Mouse (Mus musculus) lung, embryonic 14.5 days (tissue): ENCODE results near the gene Slc6a8. TPM values are rescaled to one million over a fixed set of nuclear protein-coding genes. Genes with fewer than 3 reads are reported as not detected.

ENCODE experiments used
- ATAC-seq: fragments of 200-750 bp; cut with Nextera tagmentation; 2 replicates; pipeline ENCODE4 v1.8.0; 2017; ENCODE audit warnings: mild to moderate bottlenecking, moderate TSS enrichment, moderate library complexity; ENCODE audit not compliant: insufficient read depth
- DNase-seq: peaks from one replicate; pipeline ENCODE4 v3.0.0-alpha.2; 2015
- H3K27ac ChIP-seq: fragments of 300-500 bp; sonication (generic); 2 replicates; pipeline ENCODE4 v1.5.1; 2014; ENCODE audit warnings: low read depth, mild to moderate bottlenecking, moderate library complexity
- H3K27me3 ChIP-seq: fragments of 300-500 bp; sonication (generic); 2 replicates; pipeline ENCODE4 v1.6.1; 2014; ENCODE audit warnings: low read length, control low read depth; ENCODE audit not compliant: insufficient read depth
- H3K36me3 ChIP-seq: fragments of 300-500 bp; sonication (generic); 2 replicates; pipeline ENCODE4 v1.6.1; 2014; ENCODE audit warnings: control low read depth; ENCODE audit not compliant: insufficient read depth
- H3K4me1 ChIP-seq: fragments of 300-500 bp; sonication (generic); 2 replicates; pipeline ENCODE4 v1.6.1; 2014; ENCODE audit warnings: antibody characterized with exemption, control low read depth; ENCODE audit not compliant: insufficient read depth
- H3K4me2 ChIP-seq: fragments of 300-500 bp; sonication (generic); 2 replicates; pipeline ENCODE4 v1.6.1; 2014; ENCODE audit warnings: mild to moderate bottlenecking
- H3K4me3 ChIP-seq: fragments of 300-500 bp; sonication (generic); 2 replicates; pipeline ENCODE4 v1.5.1; 2014; ENCODE audit warnings: low read depth, low read length
- H3K9ac ChIP-seq: fragments of 300-500 bp; sonication (generic); 2 replicates; pipeline ENCODE4 v1.6.1; 2014
- H3K9me3 ChIP-seq: fragments of 300-500 bp; sonication (generic); 2 replicates; pipeline ENCODE4 v1.6.1; 2016; ENCODE audit warnings: low read depth, low read length, control low read depth
- CTCF ChIP-seq: IDR thresholded peaks from 2 replicates; pipeline ENCODE4 v1.5.1; 2016; ENCODE audit warnings: antibody characterized with exemption, low read depth
- WGBS: fragments of 180-500 bp; shearing (Covaris S2); extraction: QIAGEN DNeasy Blood & Tissue Kit; methylation state at CpG from one replicate; pipeline ENCODE4 v1.1.7; 2014; 5-methylcytosine and 5-hydroxymethylcytosine counted together
- polyA plus RNA-seq: library from polyadenylated mRNA; unstranded; fragments of >200 nt; fragmentation: Nextera tagmentation; extraction: Ambion mirVana; gene quantifications from 2 replicates; pipeline ENCODE4 v1.2.1, GENCODE M21; 2014

Gene Slc6a8
- polyA plus RNA-seq, 1 experiment from 2014 or later: 10.6 TPM

DNA sequence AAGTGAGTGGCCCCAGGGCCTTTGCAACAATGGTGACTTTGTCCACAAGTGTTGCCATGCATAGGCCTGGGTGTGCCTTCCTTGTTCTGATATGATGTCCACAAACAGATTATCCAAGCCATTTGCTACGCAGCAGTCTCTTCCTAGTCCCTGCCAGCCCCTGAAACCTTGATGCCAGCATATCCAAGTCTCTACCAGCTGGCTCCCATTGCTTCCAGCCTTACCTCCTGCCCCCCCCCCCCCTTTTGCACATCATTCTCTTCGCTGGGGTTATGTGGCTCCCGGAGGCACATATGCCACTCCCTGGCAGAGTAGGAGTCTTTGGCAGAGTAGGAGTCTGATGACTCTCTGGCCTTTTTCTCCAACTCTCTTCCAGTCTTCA lies 12.7 kb upstream of the Slc6a8 start:
- Histone ChIP-seq H3K4me2 (peak overlapping the region; percentile 70), H3K27me3 (no peaks in the 10 kb centered on the region), H3K9me3 (no peaks in the 10 kb centered on the region), H3K9ac (peak overlapping the region; percentile 48), H3K4me1 (no peaks in the 10 kb centered on the region), H3K4me3 (peak overlapping the region; percentile 42), H3K36me3 (no peaks in the 10 kb centered on the region), H3K27ac (no peak overlapping the region)
- no peak for TF ChIP-seq CTCF
- ATAC-seq: no peak
- 63% methylated on average over 3 of the region's 3 CpGs for WGBS
- DNase-seq: no peak

DNA sequence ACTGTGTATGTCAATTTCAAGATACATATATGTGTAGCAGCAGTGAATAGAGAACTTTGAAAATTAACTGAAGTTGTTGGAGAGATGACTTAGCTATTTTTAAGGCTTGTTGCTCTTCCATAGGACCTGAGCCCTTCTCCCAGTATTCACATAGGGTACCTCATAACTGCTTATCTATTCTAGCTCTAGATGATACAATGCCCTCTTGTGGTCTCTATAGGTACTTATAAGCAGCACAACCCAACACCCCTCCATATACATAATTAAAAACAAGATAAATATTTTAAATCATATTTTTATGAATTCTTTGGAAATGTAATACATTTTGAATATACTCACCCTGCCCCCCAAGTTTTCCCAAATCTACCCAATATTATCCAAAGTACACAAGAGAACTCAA lies 9.8 kb upstream of the Slc6a8 start:
- peak; percentile 33; the same call in 1 of the 2 replicates for TF ChIP-seq CTCF
- no peaks in the 10 kb centered on the region for H3K27me3 ChIP-seq
- H3K4me3 ChIP-seq: no peak overlapping the region
- DNase-seq: peak; percentile 44
- H3K4me1 ChIP-seq: no peaks in the 10 kb centered on the region
- no peak overlapping the region for H3K9ac ChIP-seq
- ATAC-seq: no peak
- H3K9me3 ChIP-seq: no peaks in the 10 kb centered on the region
- H3K4me2 ChIP-seq: no peak overlapping the region
- H3K27ac ChIP-seq: no peak overlapping the region
- no peaks in the 10 kb centered on the region for H3K36me3 ChIP-seq

DNA sequence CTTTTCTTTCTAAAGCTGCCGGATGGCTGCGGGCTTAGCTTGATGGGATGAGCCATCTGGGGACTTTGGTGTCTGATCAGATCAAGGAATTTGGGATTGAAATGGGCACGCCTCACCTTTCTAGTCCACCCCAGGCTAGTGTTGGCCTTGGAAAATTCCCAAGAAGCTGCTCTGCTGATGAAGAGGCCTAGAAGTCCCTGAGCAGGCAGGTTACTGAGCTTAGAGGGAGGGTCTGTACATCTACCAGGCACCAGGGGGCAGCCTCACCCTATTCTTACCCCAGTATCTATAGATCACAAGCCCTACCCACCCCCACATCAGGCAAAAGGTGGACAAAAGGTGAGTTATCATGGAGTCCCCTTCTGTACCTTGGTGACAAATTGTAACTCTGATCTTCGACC lies 919 bp upstream of the Slc6a8 start:
- ATAC-seq (peak; percentile 59), DNase-seq (peak; percentile 71)
- Histone ChIP-seq H3K4me3 (no peak overlapping the region), H3K4me2 (peak overlapping the region; percentile 65; the same call in 1 of the 2 replicates), H3K4me1 (no peaks in the 10 kb centered on the region), H3K27me3 (no peaks in the 10 kb centered on the region), H3K9ac (no peak overlapping the region), H3K9me3 (no peaks in the 10 kb centered on the region), H3K36me3 (0 out of 2 replicates have a peak, but pooled peaks cover 9% of the 10 kb centered on the region), H3K27ac (no peak overlapping the region)
- TF ChIP-seq CTCF: peak; percentile 68
- 67% methylated on average over 4 of the region's 4 CpGs for WGBS

DNA sequence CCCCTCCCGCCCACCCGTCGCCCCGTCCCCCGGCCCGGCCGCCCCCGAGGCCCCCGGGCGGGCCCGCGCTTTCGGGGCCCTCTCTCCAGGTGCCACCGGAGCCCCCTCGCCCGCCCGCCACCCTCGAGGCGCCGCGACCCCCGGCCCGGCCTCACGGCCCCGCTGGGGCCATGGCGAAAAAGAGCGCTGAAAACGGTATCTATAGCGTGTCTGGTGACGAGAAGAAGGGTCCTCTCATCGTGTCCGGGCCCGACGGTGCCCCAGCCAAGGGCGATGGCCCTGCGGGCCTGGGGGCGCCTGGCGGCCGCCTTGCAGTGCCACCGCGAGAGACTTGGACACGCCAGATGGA lies 643 bp downstream of the Slc6a8 start:
- 19% methylated on average over 10 of the region's 42 CpGs for WGBS
- Histone ChIP-seq H3K4me1 (no peaks in the 10 kb centered on the region), H3K36me3 (peaks cover 10% of the 10 kb centered on the region; the same call in 1 of the 2 replicates), H3K4me3 (peak overlapping the region; percentile 58), H3K4me2 (peak overlapping the region; percentile 65), H3K9me3 (no peaks in the 10 kb centered on the region), H3K9ac (peak overlapping the region; percentile 70), H3K27ac (peak overlapping the region; percentile 65; the same call in 1 of the 2 replicates), H3K27me3 (no peaks in the 10 kb centered on the region)
- peak; percentile 11 for DNase-seq
- TF ChIP-seq CTCF: no peak
- peak; percentile 10; the same call in 1 of the 2 replicates for ATAC-seq

DNA sequence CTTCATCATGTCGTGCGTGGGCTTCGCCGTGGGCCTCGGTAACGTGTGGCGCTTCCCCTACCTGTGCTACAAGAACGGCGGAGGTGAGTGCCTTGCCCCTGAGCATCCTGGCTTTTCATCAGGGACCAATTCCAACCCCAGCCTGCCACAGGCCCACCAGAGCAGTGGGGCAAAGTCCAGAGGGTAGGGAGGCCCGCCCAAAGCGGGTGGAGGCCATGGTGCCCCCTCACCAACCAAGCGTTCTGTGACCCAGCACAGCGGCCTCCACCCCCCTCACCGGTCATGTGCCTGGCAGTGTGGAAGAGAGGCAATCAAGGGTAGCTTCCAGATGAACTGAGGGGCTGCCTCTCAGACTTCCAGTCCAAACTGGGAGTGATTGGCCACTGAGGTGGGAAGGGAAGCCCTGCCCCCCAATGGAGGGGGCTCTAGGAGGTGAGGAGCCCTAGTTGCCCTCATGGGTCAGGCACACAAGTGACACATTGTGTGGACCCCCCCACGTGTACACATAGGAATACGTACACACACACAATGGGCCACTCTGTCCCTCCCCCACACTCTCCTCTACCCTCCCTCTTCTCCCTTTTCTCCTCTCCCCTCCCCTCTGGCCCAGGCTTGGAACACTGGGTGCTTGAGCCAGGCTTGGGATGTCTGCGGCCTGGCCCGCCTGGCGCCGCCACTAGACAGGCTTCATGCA lies 1.2 kb downstream of the Slc6a8 start:
- H3K9me3 ChIP-seq: no peaks in the 10 kb centered on the region
- 19% methylated on average over 20 of the region's 20 CpGs for WGBS
- H3K36me3 ChIP-seq: peaks cover 11% of the 10 kb centered on the region
- peak overlapping the region; percentile 70 for H3K9ac ChIP-seq
- peak; percentile 25; the same call in 1 of the 2 replicates for ATAC-seq
- H3K4me2 ChIP-seq: peak overlapping the region; percentile 65
- no peak for TF ChIP-seq CTCF
- peak overlapping the region; percentile 58 for H3K4me3 ChIP-seq
- H3K27me3 ChIP-seq: no peaks in the 10 kb centered on the region
- H3K4me1 ChIP-seq: no peaks in the 10 kb centered on the region
- peak; percentile 27 for DNase-seq
- H3K27ac ChIP-seq: no peak overlapping the region

DNA sequence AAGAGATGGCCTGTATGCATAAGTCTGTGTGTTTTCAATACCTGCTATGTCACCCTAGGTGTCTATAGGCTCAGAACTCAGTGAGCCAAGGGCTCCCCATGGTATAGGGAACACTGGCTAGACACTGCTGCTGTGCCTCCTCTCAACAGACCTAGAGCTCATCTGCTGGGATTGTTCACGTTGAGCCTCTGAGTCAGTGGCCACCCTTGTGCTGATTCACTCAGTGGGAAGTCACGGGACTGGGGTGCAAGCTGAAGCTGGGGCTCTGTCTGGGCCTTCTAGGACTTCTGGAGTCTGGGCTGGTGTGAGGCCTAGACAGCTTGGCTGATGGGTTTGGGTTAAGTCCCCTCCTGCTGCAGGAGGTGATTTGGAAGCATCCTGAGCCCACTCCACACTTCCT lies 2.3 kb downstream of the Slc6a8 start:
- Histone ChIP-seq H3K9me3 (no peaks in the 10 kb centered on the region), H3K27me3 (no peaks in the 10 kb centered on the region), H3K4me3 (no peak overlapping the region), H3K36me3 (peaks cover 18% of the 10 kb centered on the region), H3K27ac (no peak overlapping the region), H3K4me1 (no peaks in the 10 kb centered on the region), H3K9ac (no peak overlapping the region), H3K4me2 (peak overlapping the region; percentile 65)
- TF ChIP-seq CTCF: no peak
- DNase-seq (no peak), ATAC-seq (no peak)
- WGBS: 57% methylated on average over 2 of the region's 2 CpGs

DNA sequence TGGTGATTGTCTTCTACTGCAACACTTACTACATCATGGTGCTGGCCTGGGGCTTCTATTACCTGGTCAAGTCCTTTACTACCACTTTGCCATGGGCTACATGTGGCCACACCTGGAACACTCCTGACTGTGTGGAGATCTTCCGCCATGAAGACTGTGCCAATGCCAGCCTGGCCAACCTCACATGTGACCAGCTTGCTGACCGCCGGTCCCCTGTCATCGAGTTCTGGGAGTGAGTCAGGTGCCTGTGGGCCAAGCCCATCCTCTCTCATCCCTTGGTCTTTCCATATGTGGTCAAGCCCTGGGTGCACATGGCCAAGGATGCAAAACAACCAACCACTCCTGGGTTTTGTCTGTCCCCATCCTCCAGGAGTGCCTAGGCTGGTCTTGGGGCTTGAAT lies 3.7 kb downstream of the Slc6a8 start:
- Histone ChIP-seq H3K9ac (no peak overlapping the region), H3K27ac (no peak overlapping the region), H3K36me3 (peaks cover 31% of the 10 kb centered on the region), H3K9me3 (no peaks in the 10 kb centered on the region), H3K4me2 (no peak overlapping the region), H3K4me1 (no peaks in the 10 kb centered on the region), H3K27me3 (no peaks in the 10 kb centered on the region), H3K4me3 (no peak overlapping the region)
- 96% methylated on average over 4 of the region's 4 CpGs for WGBS
- no peak for TF ChIP-seq CTCF
- DNase-seq (no peak), ATAC-seq (no peak)

DNA sequence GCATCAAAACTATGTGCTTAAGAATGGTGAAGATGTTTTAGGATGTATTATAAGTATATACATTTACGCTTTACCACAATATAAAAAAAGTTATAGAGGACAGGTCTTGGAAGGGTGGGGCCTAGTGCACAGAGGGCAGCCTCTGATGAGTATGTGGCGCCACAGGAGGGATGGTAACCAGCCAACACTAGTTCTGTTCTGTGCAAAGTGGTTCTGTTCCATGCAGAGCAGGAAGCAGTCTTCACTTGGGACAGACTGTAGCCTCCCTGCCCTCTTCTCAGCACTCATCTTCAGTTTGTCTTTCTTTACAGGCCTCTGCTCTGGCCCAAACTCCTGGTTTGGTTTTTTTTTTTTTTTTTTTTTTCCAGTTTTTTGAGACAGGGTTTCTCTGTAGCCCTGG lies 11.2 kb downstream of the Slc6a8 start:
- Histone ChIP-seq H3K4me3 (no peak overlapping the region), H3K4me1 (no peaks in the 10 kb centered on the region), H3K27ac (no peak overlapping the region), H3K27me3 (no peaks in the 10 kb centered on the region), H3K36me3 (peaks cover 65% of the 10 kb centered on the region), H3K9ac (no peak overlapping the region), H3K9me3 (no peaks in the 10 kb centered on the region), H3K4me2 (no peak overlapping the region)
- TF ChIP-seq CTCF: no peak
- DNase-seq: no peak
- WGBS: 88% methylated on average over 2 of the region's 2 CpGs
- no peak for ATAC-seq
